Mouse (Mus musculus): ENCODE results near the gene Gm9767. TPM values are rescaled to one million over a fixed set of nuclear protein-coding genes. Genes with fewer than 3 reads are reported as not detected.

The Gm9767 gene
- polyA plus RNA-seq (2011; ENCODE audit: insufficient read depth, insufficient read length, low read depth, missing spikeins), result not detected in 2 replicates

DNA sequence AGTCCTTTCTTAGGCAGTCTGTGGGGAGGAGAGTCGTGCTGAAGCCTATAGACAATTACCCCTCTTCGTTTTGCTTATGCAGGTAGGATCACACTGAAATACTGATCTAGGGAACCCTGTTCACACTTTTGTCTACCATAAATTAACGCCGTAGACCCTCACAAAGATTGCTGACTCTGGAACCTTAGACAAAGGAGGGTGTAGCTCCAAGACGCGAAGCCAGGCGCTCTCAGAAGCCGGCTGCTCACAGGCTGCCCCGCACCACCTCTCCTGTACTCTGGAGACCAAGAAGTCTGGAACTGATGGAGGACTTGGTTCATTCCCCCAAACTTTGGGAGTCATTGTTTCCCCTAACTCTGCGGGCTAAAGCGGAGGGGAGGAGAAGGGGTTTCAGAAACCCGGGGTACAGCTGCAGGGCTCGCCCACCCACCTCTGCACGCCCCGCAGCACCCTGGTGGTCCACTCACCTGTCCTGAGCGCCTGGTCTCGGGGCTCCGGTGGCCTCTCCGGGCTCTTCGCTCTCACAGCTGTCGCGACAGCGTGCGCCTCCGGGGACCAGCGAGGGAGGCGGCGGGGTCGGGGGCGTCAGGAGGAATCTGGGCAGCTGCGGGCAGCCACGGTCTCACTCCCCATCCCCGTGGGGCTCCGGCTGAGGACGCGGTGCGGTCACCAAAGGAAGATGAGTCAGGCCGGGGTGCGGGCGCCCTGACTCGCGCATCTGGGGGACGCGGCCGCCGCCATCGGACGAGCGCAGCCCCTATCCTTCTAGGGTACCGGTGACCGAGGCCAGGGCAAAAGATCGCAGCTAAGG is at the start of gene Gm9767:
Gene Gm9767, plus strand, starts transcription at position 585 of the 811 bp plus-strand sequence.
- Histone ChIP-seq H3K36me3 (ENCODE audit: control insufficient read depth, insufficient read depth, low read length, poor library complexity, severe bottlenecking) (no peaks in the 10 kb centered on the region), H3K9ac (ENCODE audit: low read depth, poor library complexity, severe bottlenecking) (peak within 1 kb of the TSS; percentile 51), H3K9me3 (replicated peaks; ENCODE audit: control insufficient read depth, insufficient read depth, low read length, poor library complexity, severe bottlenecking) (no peaks in the 10 kb centered on the region), H3K27ac (ENCODE audit: insufficient read depth, low read length) (no peak within 1 kb of the TSS), H3K4me3 (ENCODE audit: low read depth, low read length) (peak within 1 kb of the TSS; percentile 72), H3K27me3 (ENCODE audit: control insufficient read depth, insufficient read depth, low read length, poor library complexity, severe bottlenecking) (peaks cover 11% of the 10 kb centered on the region), H3K4me1 (ENCODE audit: control insufficient read depth, insufficient read depth, low read length) (no peaks in the 10 kb centered on the region)
- TF ChIP-seq POLR2A (IDR thresholded peaks at IDR 0.05; ENCODE audit: insufficient read depth, low read length) (no peak), CTCF (IDR thresholded peaks at IDR 0.05; ENCODE audit: low read depth, low read length) (no peak), EP300 (IDR thresholded peaks at IDR 0.05; ENCODE audit: insufficient read depth, low read depth, low read length) (no peak)

DNA sequence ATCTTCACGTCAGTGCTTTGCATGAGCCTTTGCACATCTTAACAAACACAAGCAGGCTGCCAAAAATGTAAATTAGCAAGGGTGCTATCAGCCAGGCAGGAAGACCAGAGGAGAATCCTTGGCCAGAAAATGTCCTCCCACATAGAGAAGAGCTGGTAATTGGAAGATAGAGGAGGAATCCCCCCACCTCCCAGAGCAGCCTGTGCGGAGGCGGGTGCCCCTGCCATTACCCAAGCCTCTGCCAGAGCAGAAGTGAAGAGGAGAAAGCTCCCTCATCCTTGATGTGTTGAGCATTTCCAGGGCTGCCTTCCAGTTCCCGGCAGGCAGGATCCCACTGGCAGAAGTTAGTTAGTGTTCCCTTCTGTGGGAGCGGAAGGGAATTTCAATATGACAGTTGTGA is 43.1 kb upstream of the Gm9767 start:
- Histone ChIP-seq H3K36me3 (ENCODE audit: control insufficient read depth, insufficient read depth, low read length, poor library complexity, severe bottlenecking) (no peaks in the 10 kb centered on the region), H3K9me3 (replicated peaks; ENCODE audit: control insufficient read depth, insufficient read depth, low read length, poor library complexity, severe bottlenecking) (no peaks in the 10 kb centered on the region), H3K9ac (ENCODE audit: low read depth, poor library complexity, severe bottlenecking) (no peak overlapping the region), H3K4me1 (ENCODE audit: control insufficient read depth, insufficient read depth, low read length) (no peaks in the 10 kb centered on the region), H3K27me3 (ENCODE audit: control insufficient read depth, insufficient read depth, low read length, poor library complexity, severe bottlenecking) (no peaks in the 10 kb centered on the region), H3K27ac (ENCODE audit: insufficient read depth, low read length) (no peak overlapping the region), H3K4me3 (ENCODE audit: low read depth, low read length) (no peak overlapping the region)
- TF ChIP-seq CTCF (IDR thresholded peaks at IDR 0.05; ENCODE audit: low read depth, low read length), result no peak
- no peak for TF ChIP-seq EP300 (IDR thresholded peaks at IDR 0.05; ENCODE audit: insufficient read depth, low read depth, low read length)
- no peak for TF ChIP-seq POLR2A (IDR thresholded peaks at IDR 0.05; ENCODE audit: insufficient read depth, low read length)

DNA sequence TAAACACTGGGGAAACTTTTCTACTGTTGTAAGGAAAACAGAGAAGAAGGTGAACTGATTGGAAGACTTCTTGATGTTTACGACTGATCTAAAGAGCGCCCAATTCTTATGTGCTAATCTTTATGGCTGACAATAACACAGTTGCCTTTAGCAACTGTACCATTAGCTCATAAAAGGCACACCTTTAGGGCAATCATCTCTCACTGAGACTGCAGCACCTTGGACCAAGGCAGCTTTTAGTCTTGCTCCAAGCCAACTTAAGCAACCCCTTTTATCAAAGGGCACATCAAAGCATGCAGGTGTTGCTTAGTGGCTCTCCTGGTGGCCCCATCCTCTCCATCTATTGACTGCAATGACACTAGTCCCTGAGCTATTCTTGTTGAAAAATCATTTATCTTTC is 26.9 kb upstream of the Gm9767 start:
- no peaks in the 10 kb centered on the region; the same call in 1 of the 2 replicates for H3K9me3 ChIP-seq (replicated peaks; ENCODE audit: control insufficient read depth, insufficient read depth, low read length, poor library complexity, severe bottlenecking)
- no peaks in the 10 kb centered on the region for H3K27me3 ChIP-seq (ENCODE audit: control insufficient read depth, insufficient read depth, low read length, poor library complexity, severe bottlenecking)
- no peaks in the 10 kb centered on the region for H3K4me1 ChIP-seq (ENCODE audit: control insufficient read depth, insufficient read depth, low read length)
- no peak overlapping the region for H3K4me3 ChIP-seq (ENCODE audit: low read depth, low read length)
- H3K9ac ChIP-seq (ENCODE audit: low read depth, poor library complexity, severe bottlenecking), result no peak overlapping the region
- no peak overlapping the region for H3K27ac ChIP-seq (ENCODE audit: insufficient read depth, low read length)
- no peaks in the 10 kb centered on the region for H3K36me3 ChIP-seq (ENCODE audit: control insufficient read depth, insufficient read depth, low read length, poor library complexity, severe bottlenecking)
- TF ChIP-seq CTCF (IDR thresholded peaks at IDR 0.05; ENCODE audit: low read depth, low read length) (no peak), POLR2A (IDR thresholded peaks at IDR 0.05; ENCODE audit: insufficient read depth, low read length) (no peak), EP300 (IDR thresholded peaks at IDR 0.05; ENCODE audit: insufficient read depth, low read depth, low read length) (no peak)

DNA sequence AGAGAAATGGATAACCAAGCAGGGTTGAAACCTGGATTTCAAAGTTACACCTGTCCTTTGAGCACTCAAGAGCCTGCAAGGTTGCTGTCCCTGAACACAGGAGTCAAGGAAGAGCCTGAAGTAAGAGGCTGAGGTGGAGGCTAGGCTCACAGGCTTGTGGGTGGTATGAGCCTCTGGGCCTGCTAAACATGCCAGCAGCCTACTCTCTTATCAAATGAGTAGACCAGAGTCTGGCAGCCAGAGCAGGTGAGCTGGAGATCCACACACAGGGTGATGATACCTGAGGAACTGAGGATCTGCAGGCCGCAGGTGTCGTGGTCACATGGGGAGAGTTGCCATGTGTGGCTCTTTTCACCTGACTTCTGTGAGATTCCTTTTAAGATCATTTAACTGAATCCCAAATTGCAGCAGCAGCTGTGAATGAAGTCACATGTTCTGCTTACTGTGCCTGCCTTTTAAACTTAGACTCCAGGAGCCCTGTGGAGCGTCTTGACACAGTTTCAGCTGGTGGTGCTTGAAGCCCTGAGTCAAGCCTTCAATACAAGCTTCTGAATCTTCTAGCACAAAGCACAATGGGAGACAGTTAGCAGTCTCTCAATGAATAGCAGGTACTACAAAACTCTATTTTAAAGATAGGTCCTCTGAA is 18.3 kb upstream of the Gm9767 start:
- Histone ChIP-seq H3K36me3 (ENCODE audit: control insufficient read depth, insufficient read depth, low read length, poor library complexity, severe bottlenecking) (no peaks in the 10 kb centered on the region), H3K27me3 (ENCODE audit: control insufficient read depth, insufficient read depth, low read length, poor library complexity, severe bottlenecking) (no peaks in the 10 kb centered on the region), H3K27ac (ENCODE audit: insufficient read depth, low read length) (no peak overlapping the region), H3K9me3 (replicated peaks; ENCODE audit: control insufficient read depth, insufficient read depth, low read length, poor library complexity, severe bottlenecking) (no peaks in the 10 kb centered on the region), H3K4me1 (ENCODE audit: control insufficient read depth, insufficient read depth, low read length) (no peaks in the 10 kb centered on the region), H3K4me3 (ENCODE audit: low read depth, low read length) (no peak overlapping the region), H3K9ac (ENCODE audit: low read depth, poor library complexity, severe bottlenecking) (no peak overlapping the region)
- TF ChIP-seq POLR2A (IDR thresholded peaks at IDR 0.05; ENCODE audit: insufficient read depth, low read length) (no peak), EP300 (IDR thresholded peaks at IDR 0.05; ENCODE audit: insufficient read depth, low read depth, low read length) (no peak), CTCF (IDR thresholded peaks at IDR 0.05; ENCODE audit: low read depth, low read length) (no peak)

DNA sequence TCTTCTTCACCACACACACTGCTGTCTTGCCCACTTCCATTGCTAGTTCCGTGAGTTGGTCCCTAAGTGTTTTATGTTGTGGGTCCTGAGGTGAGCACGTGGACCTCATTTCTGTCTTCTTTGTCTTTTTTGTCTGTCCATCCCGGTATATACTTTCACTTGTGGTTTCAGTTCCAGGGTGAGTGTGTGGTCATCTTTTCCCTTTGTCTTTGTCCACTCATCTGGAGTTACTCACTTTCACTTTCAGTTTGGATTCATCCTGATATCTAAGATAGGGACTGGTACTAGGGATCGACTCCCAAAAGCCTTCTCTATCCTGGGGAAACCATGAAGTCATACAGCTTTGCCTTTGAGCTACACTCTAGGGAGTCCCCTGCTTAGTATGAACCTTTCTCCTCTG is 15.0 kb upstream of the Gm9767 start:
- Histone ChIP-seq H3K4me1 (ENCODE audit: control insufficient read depth, insufficient read depth, low read length) (no peaks in the 10 kb centered on the region), H3K27ac (ENCODE audit: insufficient read depth, low read length) (no peak overlapping the region), H3K4me3 (ENCODE audit: low read depth, low read length) (no peak overlapping the region), H3K36me3 (ENCODE audit: control insufficient read depth, insufficient read depth, low read length, poor library complexity, severe bottlenecking) (no peaks in the 10 kb centered on the region), H3K9me3 (replicated peaks; ENCODE audit: control insufficient read depth, insufficient read depth, low read length, poor library complexity, severe bottlenecking) (no peaks in the 10 kb centered on the region), H3K9ac (ENCODE audit: low read depth, poor library complexity, severe bottlenecking) (no peak overlapping the region), H3K27me3 (ENCODE audit: control insufficient read depth, insufficient read depth, low read length, poor library complexity, severe bottlenecking) (no peaks in the 10 kb centered on the region)
- no peak for TF ChIP-seq EP300 (IDR thresholded peaks at IDR 0.05; ENCODE audit: insufficient read depth, low read depth, low read length)
- TF ChIP-seq POLR2A (IDR thresholded peaks at IDR 0.05; ENCODE audit: insufficient read depth, low read length), result no peak
- no peak for TF ChIP-seq CTCF (IDR thresholded peaks at IDR 0.05; ENCODE audit: low read depth, low read length)

DNA sequence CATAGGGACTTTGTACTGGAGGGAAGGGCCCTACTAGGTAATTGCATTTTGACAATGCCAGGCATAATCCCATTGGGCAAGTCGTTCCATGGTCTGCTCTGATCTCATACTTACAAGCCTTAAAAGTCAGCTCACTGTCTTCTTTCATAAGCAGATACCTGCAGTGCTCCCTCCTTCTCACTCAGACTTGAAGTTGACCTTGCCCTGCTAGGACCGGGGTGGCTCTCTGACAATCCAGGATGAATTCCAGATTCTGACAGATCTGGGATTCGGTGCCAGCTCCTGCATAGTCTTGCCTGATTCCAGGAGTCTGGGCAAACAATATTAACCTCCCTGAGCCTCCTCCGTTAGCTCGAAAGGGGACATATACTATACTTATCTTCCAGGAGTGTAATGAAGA is 6.1 kb upstream of the Gm9767 start:
- Histone ChIP-seq H3K4me1 (ENCODE audit: control insufficient read depth, insufficient read depth, low read length) (no peaks in the 10 kb centered on the region), H3K36me3 (ENCODE audit: control insufficient read depth, insufficient read depth, low read length, poor library complexity, severe bottlenecking) (no peaks in the 10 kb centered on the region), H3K9ac (ENCODE audit: low read depth, poor library complexity, severe bottlenecking) (no peak overlapping the region), H3K9me3 (replicated peaks; ENCODE audit: control insufficient read depth, insufficient read depth, low read length, poor library complexity, severe bottlenecking) (no peaks in the 10 kb centered on the region), H3K4me3 (ENCODE audit: low read depth, low read length) (no peak overlapping the region), H3K27me3 (ENCODE audit: control insufficient read depth, insufficient read depth, low read length, poor library complexity, severe bottlenecking) (peaks cover 3% of the 10 kb centered on the region; the same call in 1 of the 2 replicates), H3K27ac (ENCODE audit: insufficient read depth, low read length) (no peak overlapping the region)
- TF ChIP-seq EP300 (IDR thresholded peaks at IDR 0.05; ENCODE audit: insufficient read depth, low read depth, low read length) (no peak), CTCF (IDR thresholded peaks at IDR 0.05; ENCODE audit: low read depth, low read length) (no peak), POLR2A (IDR thresholded peaks at IDR 0.05; ENCODE audit: insufficient read depth, low read length) (no peak)

Data from ES-Bruce4 (cell line).